Mouse (Mus musculus) NIH3T3 (cell line): ENCODE data around the gene Fmo1.
"Not testable (repeated sequence)": the region's sequence is repeated elsewhere in the genome, so short reads cannot be mapped to it uniquely, and the experiment has no call there.

Source experiments
- DNase-seq: peaks from one replicate; pipeline ENCODE4 v3.0.0-alpha.2; 2012; ENCODE audit warnings: low read depth

Gene Fmo1

DNA sequence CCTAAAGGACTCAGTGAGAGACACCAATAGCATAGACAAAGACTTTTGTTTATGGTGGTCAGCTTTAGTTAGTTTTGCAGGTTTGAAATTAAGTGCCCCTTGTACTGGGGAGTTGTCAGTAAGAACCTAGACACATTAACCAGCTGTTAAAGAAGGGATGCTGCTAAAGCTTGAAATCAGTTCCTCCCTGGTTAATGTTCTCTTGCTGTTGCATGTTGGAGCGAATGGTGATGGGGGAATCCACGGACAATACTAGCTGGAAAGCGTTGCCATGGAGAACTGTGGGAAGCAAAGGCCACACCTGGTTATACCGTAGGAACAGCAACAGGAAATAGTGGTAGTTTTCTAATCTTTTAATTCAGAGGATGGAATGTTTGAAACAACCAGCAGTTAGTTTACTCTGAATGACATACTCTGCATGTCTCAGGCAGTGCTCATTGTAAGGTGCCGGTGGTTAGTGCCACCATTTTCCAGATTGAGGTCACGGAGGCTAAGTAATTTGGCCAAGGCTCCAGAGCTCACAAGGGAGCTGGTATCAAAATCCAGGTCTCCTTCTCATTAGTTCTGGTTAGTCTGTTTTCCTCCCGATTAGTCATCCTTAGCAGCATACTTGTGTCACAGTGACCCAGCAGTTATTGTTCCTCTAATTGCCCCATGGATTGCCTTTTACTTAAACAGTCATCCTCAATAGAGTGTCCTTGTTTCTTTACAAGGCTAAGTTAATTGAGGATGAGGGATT is 73.9 kb downstream of the Fmo1 start:
- DNase-seq = no peak

GRCm38 (mm10) chr1:162785222-162785621 is 81.2 kb downstream of the Fmo1 start:
- no peak for DNase-seq

- DNase-seq = no peak
Measured at GRCm38 (mm10) chr1:162783669-162784248, 82.7 kb downstream of the Fmo1 start.

- DNase-seq = not testable (repeated sequence)
Measured at GRCm38 (mm10) chr1:162781035-162781434, 85.4 kb downstream of the Fmo1 start.
